Mouse (Mus musculus): Measurements from ENCODE around the gene Tcte3. TPM values are rescaled to one million over a fixed set of nuclear protein-coding genes. Genes with fewer than 3 reads are reported as not detected.
A peak's percentile ranks its signal among the peaks of the same experiment; 100 is the strongest.
"Not testable (repeated sequence)": the region's sequence is repeated elsewhere in the genome, so short reads cannot be mapped to it uniquely, and the experiment has no call there.

Tcte3 gene
- polyA plus RNA-seq, 1 experiment from 2014 or later = not detected

DNA sequence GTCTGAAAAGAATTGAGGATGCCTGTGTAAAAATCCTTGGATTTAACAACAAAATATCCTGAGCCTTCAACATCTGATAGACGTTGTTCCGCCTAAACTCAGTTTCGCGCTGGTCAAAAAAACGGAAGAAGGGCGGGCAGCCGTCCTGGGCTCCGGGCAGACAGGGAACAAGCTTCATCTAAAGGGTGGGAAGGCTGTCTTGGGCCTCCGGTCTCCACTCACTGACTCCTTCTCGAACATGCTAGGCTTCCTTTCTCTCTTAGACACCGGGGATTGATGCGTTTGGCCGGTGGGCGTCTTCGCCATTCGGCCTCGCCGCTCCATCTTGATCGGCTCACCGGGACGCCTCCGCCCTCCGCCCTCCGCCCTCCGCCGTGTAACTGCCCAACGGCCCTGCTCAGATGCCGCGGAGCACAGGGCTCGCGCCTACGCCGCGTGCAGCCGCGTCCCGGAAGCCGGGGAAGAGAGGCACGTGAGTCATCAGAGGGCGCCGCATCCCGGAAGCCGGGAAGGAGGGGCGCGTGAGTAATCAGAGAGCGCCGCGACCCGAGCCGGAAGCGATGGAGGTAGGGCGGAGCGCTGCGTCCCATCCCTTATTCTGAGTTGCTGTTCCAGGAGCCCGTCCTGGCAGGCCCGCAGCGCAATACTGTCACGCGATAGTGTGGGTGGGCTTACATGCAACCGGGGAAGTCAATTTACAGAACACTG, 31.4 kb downstream of the Tcte3 start, which contains the start of gene Gm3435:
TSS of gene Gm3435 (plus strand) at position 471 of the 708 bp plus-strand sequence.
- not testable (repeated sequence) for H3K36me3 ChIP-seq (ENCODE audit: control insufficient read depth, insufficient read depth); H3K4me1 ChIP-seq (replicated peaks; ENCODE audit: control insufficient read depth, insufficient read depth, low read length); H3K27me3 ChIP-seq (replicated peaks; ENCODE audit: control insufficient read depth, insufficient read depth, low read length); H3K9ac ChIP-seq (replicated peaks; ENCODE audit: low read depth, low read length); H3K4me3 ChIP-seq (replicated peaks; ENCODE audit: low read length); H3K27ac ChIP-seq (ENCODE audit: low read length); H3K4me2 ChIP-seq (ENCODE audit: low read length); H3K9me3 ChIP-seq (ENCODE audit: control insufficient read depth, low read length)
- peak; percentile 99 for ATAC-seq
- no CpG with 5 or more reads among the region's 60 CpGs for WGBS

DNA sequence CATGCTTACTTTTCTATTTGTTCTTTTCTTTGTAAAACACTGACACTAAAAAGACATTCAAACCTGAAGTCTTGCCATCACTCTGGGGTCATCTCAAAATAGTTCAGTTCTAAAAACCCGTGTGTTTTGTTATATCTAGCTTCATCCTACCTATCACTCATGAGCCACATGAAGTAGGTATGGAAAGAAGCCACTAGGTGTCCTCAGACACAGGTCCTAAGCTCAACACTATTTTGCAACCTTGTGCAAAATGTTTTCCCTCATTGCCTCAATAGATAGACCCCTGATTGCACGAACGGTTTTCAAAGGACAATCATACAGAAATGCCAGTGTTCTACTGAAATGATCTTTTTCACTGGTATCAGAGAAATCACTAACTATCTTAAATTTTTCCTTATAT, 32.2 kb downstream of the Tcte3 start:
- not testable (repeated sequence) for ATAC-seq; H3K27ac ChIP-seq (ENCODE audit: low read length); H3K27me3 ChIP-seq (replicated peaks; ENCODE audit: control insufficient read depth, insufficient read depth, low read length); H3K4me1 ChIP-seq (replicated peaks; ENCODE audit: control insufficient read depth, insufficient read depth, low read length); H3K4me2 ChIP-seq (ENCODE audit: low read length); H3K36me3 ChIP-seq (ENCODE audit: control insufficient read depth, insufficient read depth); H3K9ac ChIP-seq (replicated peaks; ENCODE audit: low read depth, low read length); H3K9me3 ChIP-seq (ENCODE audit: control insufficient read depth, low read length); H3K4me3 ChIP-seq (replicated peaks; ENCODE audit: low read length)
- no CpG with 5 or more reads among the region's 3 CpGs for WGBS

DNA sequence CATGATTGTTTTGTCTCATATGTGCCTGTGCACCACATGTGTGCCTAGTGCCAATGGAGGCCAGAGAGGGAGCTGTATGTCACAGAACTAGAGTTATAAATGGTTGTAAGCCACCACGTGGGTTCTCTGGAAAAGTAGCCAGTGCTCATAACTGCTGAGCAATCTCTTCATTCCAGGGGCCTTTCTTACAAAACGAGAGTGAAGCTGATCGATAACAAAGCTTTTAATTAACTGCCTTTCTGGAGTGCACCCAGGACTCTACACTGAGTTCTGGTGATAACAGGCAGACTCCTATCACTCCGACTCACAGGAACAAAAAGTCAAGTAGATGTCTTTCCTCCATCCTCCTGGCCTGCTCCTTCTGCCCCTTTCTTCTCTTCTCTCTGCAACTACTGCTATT, 41.2 kb downstream of the Tcte3 start:
- not testable (repeated sequence) for ATAC-seq; H3K27ac ChIP-seq (ENCODE audit: low read length); H3K4me2 ChIP-seq (ENCODE audit: low read length); H3K36me3 ChIP-seq (ENCODE audit: control insufficient read depth, insufficient read depth); H3K27me3 ChIP-seq (replicated peaks; ENCODE audit: control insufficient read depth, insufficient read depth, low read length); H3K4me1 ChIP-seq (replicated peaks; ENCODE audit: control insufficient read depth, insufficient read depth, low read length); H3K4me3 ChIP-seq (replicated peaks; ENCODE audit: low read length); H3K9ac ChIP-seq (replicated peaks; ENCODE audit: low read depth, low read length); H3K9me3 ChIP-seq (ENCODE audit: control insufficient read depth, low read length)
- WGBS = no CpG with 5 or more reads among the region's 4 CpGs

DNA sequence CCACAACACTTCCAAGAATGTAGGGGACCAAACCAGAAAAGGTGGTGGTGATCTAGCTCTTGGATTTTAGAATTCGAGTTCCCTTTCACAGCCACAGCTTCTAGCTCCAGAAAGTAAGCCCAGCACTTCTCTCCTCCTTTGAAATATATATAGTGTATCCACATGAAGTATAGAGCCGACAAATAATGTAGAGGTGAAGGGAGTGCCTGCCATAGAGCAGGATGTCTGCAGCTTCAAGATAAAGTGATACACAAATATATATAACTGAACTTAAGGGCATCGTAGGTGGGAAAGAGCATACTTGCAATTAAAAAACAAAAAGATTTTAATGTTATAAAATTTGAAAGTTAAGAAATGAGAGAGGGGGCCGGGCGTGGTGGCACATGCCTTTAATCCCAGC, 47.1 kb downstream of the Tcte3 start:
- not testable (repeated sequence) for H3K4me1 ChIP-seq (replicated peaks; ENCODE audit: control insufficient read depth, insufficient read depth, low read length); H3K9me3 ChIP-seq (ENCODE audit: control insufficient read depth, low read length); ATAC-seq; H3K36me3 ChIP-seq (ENCODE audit: control insufficient read depth, insufficient read depth); H3K4me2 ChIP-seq (ENCODE audit: low read length); H3K9ac ChIP-seq (replicated peaks; ENCODE audit: low read depth, low read length); H3K27me3 ChIP-seq (replicated peaks; ENCODE audit: control insufficient read depth, insufficient read depth, low read length); H3K27ac ChIP-seq (ENCODE audit: low read length); H3K4me3 ChIP-seq (replicated peaks; ENCODE audit: low read length)
- no CpG with 5 or more reads among the region's 5 CpGs for WGBS

DNA sequence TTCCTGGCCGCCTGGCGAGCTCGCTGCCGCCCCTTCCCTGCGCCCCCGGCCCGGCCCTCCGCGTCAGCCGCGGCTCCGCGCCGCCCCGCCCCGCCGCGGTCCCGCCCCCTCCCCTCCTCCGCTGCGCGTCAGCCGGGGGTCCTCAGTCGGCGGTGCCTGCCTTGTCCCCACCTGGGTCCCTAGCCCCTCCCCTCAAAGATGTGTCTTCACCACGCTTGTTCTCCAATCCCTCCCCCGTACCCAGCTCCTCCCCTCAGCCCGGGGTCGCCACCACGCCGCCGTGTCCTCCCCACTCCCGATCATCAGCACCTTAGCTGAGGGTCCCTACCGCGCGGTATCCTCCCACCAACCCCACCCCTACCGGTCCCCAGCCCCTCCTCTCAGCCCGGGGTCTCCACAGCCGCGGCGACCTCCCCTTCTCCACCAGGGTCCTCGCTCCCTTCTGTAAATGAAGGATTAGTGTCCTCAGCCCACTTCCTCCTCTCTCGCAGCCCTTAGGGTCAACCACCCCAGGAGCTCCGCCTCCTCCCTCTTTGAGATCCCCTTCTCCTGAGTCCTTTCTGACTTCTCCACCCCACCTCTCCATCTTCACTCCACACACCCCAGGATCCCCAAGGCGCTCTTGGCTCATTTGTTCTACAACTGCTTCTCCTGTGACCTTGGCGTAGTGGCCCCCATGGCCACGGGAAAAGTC, 48.0 kb downstream of the Tcte3 start:
- H3K4me1 ChIP-seq (replicated peaks; ENCODE audit: control insufficient read depth, insufficient read depth, low read length); H3K36me3 ChIP-seq (ENCODE audit: control insufficient read depth, insufficient read depth); H3K9me3 ChIP-seq (ENCODE audit: control insufficient read depth, low read length); H3K27me3 ChIP-seq (replicated peaks; ENCODE audit: control insufficient read depth, insufficient read depth, low read length); H3K9ac ChIP-seq (replicated peaks; ENCODE audit: low read depth, low read length); H3K27ac ChIP-seq (ENCODE audit: low read length); H3K4me2 ChIP-seq (ENCODE audit: low read length); H3K4me3 ChIP-seq (replicated peaks; ENCODE audit: low read length): not testable (repeated sequence)
- WGBS = no CpG with 5 or more reads among the region's 47 CpGs
- peak; percentile 93 for ATAC-seq

DNA sequence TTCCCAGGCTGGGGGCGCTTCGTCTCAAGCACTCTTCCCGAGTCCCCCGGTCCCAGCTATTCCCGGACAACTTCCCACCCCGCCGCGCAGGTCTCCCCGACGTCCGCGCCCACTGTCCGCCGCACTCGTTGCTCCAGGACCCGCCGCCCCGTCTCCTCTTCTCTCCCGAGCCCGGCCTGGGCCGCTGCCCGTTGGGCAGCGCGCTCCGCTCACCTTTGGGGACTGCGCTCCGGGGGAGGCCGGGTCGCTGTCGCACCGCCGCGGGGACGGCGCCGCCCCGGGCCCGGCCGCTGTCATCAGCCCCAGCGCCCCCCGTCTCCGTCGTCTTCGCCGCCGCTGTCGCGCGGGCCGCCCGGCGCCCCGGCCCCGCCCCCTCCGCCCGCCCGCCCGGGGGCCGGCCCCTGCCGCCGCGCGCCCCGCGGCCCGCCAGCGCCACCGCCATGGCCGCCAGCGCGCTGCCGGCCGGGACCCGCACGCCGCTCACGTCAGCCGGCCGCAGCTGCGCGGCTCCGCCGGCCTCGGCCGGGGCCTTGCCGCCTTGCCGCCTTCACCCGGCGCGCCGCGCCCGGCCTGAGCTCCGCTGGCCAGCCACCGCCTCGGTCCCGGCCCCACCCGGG, 48.7 kb downstream of the Tcte3 start:
- WGBS = no CpG with 5 or more reads among the region's 98 CpGs

DNA sequence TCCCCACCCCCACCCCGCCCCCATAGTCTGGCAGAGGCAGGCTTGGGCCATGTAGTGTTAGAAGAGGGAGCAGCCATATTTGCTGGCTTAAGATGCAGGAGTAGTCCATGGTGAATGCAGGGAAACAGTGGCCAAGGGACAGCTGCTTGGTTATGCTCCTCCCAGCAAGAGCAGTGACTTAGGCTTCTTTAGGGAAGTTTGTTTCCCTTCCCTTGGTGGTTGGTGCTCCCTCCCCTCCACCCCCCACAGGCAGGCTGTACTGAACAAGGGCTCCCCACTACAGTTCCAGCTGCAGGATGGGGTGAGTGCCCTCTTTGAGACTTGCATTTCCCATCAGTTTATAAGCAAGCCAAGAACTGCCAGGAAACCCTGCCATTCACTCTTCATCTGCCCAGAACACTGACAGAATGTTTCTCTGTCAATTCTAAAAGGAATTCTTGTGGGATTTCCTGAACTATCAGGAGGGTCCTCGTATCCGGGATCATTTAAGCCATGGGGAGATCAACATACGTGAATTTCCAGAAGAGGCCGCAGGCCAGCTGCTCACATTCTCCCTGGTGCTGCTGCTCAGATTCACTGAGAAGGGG, 51.1 kb downstream of the Tcte3 start:
- H3K27ac ChIP-seq (ENCODE audit: low read length); H3K27me3 ChIP-seq (replicated peaks; ENCODE audit: control insufficient read depth, insufficient read depth, low read length); H3K9ac ChIP-seq (replicated peaks; ENCODE audit: low read depth, low read length); H3K9me3 ChIP-seq (ENCODE audit: control insufficient read depth, low read length); H3K4me3 ChIP-seq (replicated peaks; ENCODE audit: low read length); H3K4me2 ChIP-seq (ENCODE audit: low read length); ATAC-seq; H3K4me1 ChIP-seq (replicated peaks; ENCODE audit: control insufficient read depth, insufficient read depth, low read length); H3K36me3 ChIP-seq (ENCODE audit: control insufficient read depth, insufficient read depth): not testable (repeated sequence)
- WGBS = 78% methylated on average over 4 of the region's 5 CpGs

More for the DNA sequence above, 48.7 kb downstream of the Tcte3 start:
- not testable (repeated sequence) for H3K36me3 ChIP-seq (ENCODE audit: control insufficient read depth, insufficient read depth); H3K4me3 ChIP-seq (replicated peaks; ENCODE audit: low read length); H3K9ac ChIP-seq (replicated peaks; ENCODE audit: low read depth, low read length); H3K27ac ChIP-seq (ENCODE audit: low read length); H3K9me3 ChIP-seq (ENCODE audit: control insufficient read depth, low read length); H3K4me2 ChIP-seq (ENCODE audit: low read length); H3K4me1 ChIP-seq (replicated peaks; ENCODE audit: control insufficient read depth, insufficient read depth, low read length); H3K27me3 ChIP-seq (replicated peaks; ENCODE audit: control insufficient read depth, insufficient read depth, low read length)
- ATAC-seq = peak; percentile 76

DNA sequence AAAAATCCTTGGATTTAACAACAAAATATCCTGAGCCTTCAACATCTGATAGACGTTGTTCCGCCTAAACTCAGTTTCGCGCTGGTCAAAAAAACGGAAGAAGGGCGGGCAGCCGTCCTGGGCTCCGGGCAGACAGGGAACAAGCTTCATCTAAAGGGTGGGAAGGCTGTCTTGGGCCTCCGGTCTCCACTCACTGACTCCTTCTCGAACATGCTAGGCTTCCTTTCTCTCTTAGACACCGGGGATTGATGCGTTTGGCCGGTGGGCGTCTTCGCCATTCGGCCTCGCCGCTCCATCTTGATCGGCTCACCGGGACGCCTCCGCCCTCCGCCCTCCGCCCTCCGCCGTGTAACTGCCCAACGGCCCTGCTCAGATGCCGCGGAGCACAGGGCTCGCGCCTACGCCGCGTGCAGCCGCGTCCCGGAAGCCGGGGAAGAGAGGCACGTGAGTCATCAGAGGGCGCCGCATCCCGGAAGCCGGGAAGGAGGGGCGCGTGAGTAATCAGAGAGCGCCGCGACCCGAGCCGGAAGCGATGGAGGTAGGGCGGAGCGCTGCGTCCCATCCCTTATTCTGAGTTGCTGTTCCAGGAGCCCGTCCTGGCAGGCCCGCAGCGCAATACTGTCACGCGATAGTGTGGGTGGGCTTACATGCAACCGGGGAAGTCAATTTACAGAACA, 62.8 kb downstream of the Tcte3 start, which contains the start of the genes 9030025P20Rik and Gm3417:
TSS of gene 9030025P20Rik (plus strand) at position 107 of the 677 bp plus-strand sequence.
TSS of gene Gm3417 (minus strand) at position 429 of the 677 bp plus-strand sequence.
- H3K4me1 ChIP-seq (replicated peaks; ENCODE audit: control insufficient read depth, insufficient read depth, low read length); H3K4me2 ChIP-seq (ENCODE audit: low read length); H3K36me3 ChIP-seq (ENCODE audit: control insufficient read depth, insufficient read depth); H3K27me3 ChIP-seq (replicated peaks; ENCODE audit: control insufficient read depth, insufficient read depth, low read length); H3K27ac ChIP-seq (ENCODE audit: low read length); H3K4me3 ChIP-seq (replicated peaks; ENCODE audit: low read length); H3K9ac ChIP-seq (replicated peaks; ENCODE audit: low read depth, low read length); H3K9me3 ChIP-seq (ENCODE audit: control insufficient read depth, low read length): not testable (repeated sequence)
- peak; percentile 99 for ATAC-seq
- WGBS = no CpG with 5 or more reads among the region's 60 CpGs
